Mouse (Mus musculus) liver, embryonic 14.5 days (tissue): ENCODE results near the gene Zfp872.

ENCODE experiments used
- CTCF ChIP-seq: IDR thresholded peaks from 2 replicates; pipeline ENCODE4 v1.5.1; 2016; ENCODE audit warnings: antibody characterized with exemption, low read depth, control low read depth
- EP300 ChIP-seq: IDR thresholded peaks from 2 replicates; pipeline ENCODE4 v1.6.1; 2016; ENCODE audit warnings: antibody characterized with exemption, low read depth

DNA sequence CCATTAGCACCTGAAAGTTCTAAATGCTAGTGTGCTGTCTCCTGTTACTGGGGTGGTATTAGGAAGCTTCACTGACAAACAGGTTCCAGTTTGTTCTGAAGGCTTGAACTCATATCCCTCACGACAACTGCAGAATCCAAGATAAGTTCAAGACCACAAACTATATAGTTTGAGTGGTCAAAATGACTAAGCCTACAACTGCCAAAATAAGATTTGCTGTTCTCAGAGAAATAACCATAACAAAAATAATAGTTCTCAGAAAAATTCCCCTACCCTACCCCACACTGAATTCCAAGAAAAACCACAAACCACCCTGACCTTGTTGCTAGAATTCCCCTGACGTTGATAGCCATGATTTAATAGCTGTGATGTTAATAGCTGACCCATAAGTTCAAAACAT is 26.7 kb downstream of the Zfp872 start:
- TF ChIP-seq CTCF (no peak), EP300 (no peak)
